ENCODE assay signal across 24 mouse cellular contexts in the genomic region with DNA sequence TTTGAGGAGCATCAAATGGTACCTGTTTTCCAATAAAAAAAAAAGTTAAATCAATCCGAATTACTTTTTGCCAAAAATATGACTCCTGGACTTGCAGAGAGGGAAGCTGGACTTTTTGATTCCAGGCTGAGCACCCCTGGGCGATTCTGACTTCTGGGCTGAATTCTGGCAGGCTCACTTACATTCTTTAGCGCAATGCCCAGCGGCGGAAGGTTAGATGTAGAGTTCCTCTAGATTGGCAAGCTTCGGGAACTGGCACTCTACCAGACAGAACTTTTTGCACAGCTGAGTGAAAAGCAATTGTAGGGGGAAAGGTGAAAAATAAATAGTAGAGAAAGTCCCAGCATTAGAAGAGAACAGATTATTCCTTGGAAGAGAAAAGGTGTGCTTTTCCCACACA.
DNase-seq lines count a peak whose midpoint lies in the region; ATAC-seq lines count a peak whose summit lies in the region.
"Had no signal": no experiment of that assay in that cellular context is flagged by ENCODE, and none has a peak within 500 bp of the region (broad histone marks: within the 10 kb centered on the region; RNA-seq: fewer than 3 reads in every experiment).

No protein-coding gene starts in this region.

- no peak overlapping the region for H3K4me3 ChIP-seq in hindbrain, embryonic 12.5 days
- H3K4me3 ChIP-seq: embryonic facial prominence, embryonic 10.5 days; embryonic facial prominence, embryonic 15.5 days; forebrain, embryonic 12.5 days; heart, embryonic 13.5 days; layer of hippocampus, adult 2 months; left cerebral cortex, adult 2 months; limb, embryonic 12.5 days; liver, embryonic 15.5 days; lung, embryonic 15.5 days had no signal

- no peaks in the 10 kb centered on the region for H3K27me3 ChIP-seq in hindbrain, embryonic 12.5 days
- H3K27me3 ChIP-seq: embryonic facial prominence, embryonic 15.5 days; forebrain, embryonic 12.5 days; heart, embryonic 13.5 days; liver, embryonic 15.5 days; lung, embryonic 15.5 days had no signal

- no peak for ATAC-seq in hindbrain, embryonic 12.5 days (ENCODE audit: low FRiP score)
- ATAC-seq: forebrain, postnatal 0 days had no signal

- no peak overlapping the region for H3K4me2 ChIP-seq in hindbrain, embryonic 12.5 days (replicated peaks)
- H3K4me2 ChIP-seq: embryonic facial prominence, embryonic 15.5 days; forebrain, embryonic 12.5 days; heart, embryonic 13.5 days; hindbrain, embryonic 14.5 days; limb, embryonic 12.5 days; liver, embryonic 15.5 days; lung, embryonic 15.5 days had no signal

- no peak overlapping the region for H3K27ac ChIP-seq in hindbrain, embryonic 12.5 days
- H3K27ac ChIP-seq: embryonic facial prominence, embryonic 10.5 days; embryonic facial prominence, embryonic 15.5 days; forebrain, embryonic 12.5 days; heart, embryonic 13.5 days; hindbrain, embryonic 14.5 days; kidney, postnatal 0 days; layer of hippocampus, adult 2 months; left cerebral cortex, adult 2 months; limb, embryonic 12.5 days; liver, embryonic 15.5 days; lung, embryonic 15.5 days had no signal

- H3K4me1 ChIP-seq in hindbrain, embryonic 12.5 days, result no peaks in the 10 kb centered on the region
- H3K4me1 ChIP-seq: embryonic facial prominence, embryonic 10.5 days; embryonic facial prominence, embryonic 15.5 days; forebrain, embryonic 12.5 days; liver, embryonic 15.5 days; lung, embryonic 15.5 days had no signal

- no peaks in the 10 kb centered on the region for H3K36me3 ChIP-seq in hindbrain, embryonic 12.5 days
- H3K36me3 ChIP-seq: embryonic facial prominence, embryonic 10.5 days; embryonic facial prominence, embryonic 15.5 days; forebrain, embryonic 12.5 days; G1E; heart, embryonic 13.5 days; limb, embryonic 12.5 days; liver, embryonic 15.5 days; lung, embryonic 15.5 days had no signal

- DNase-seq in adrenal gland, postnatal 14 days, result peak; percentile 23
- DNase-seq in adrenal gland, postnatal 25 days, result no peak
- peak; percentile 11 for DNase-seq in heart, postnatal 4 days
- no peak for DNase-seq in heart, postnatal 25 days (ENCODE audit: low spot score)
- peak; percentile 9 for DNase-seq in lung, postnatal 14 days
- no peak for DNase-seq in lung, postnatal 36 days
- DNase-seq in kidney, postnatal 25 days, result peak; percentile 61 to 67
- DNase-seq: cerebellum, adult 2 months; cerebellum, postnatal 25 days; forebrain, postnatal 0 days; midbrain, embryonic 14.5 days had no signal

- intact Hi-C loops in heart, postnatal 25 days (cut with DNase I), result no loop called here

- H3K9me3 ChIP-seq in hindbrain, embryonic 12.5 days (replicated peaks), result no peaks in the 10 kb centered on the region
- H3K9me3 ChIP-seq: embryonic facial prominence, embryonic 15.5 days; forebrain, embryonic 12.5 days; liver, embryonic 15.5 days; lung, embryonic 15.5 days had no signal

- 93% methylated on average over 6 of the region's 6 CpGs for WGBS in hindbrain, embryonic 12.5 days

- no peak overlapping the region for H3K9ac ChIP-seq in hindbrain, embryonic 12.5 days
- H3K9ac ChIP-seq: embryonic facial prominence, embryonic 15.5 days; forebrain, embryonic 12.5 days; forebrain, postnatal 0 days; heart, embryonic 13.5 days; hindbrain, embryonic 14.5 days; limb, embryonic 12.5 days; liver, embryonic 15.5 days; lung, embryonic 15.5 days had no signal

Comparison
In these comparisons a context has a peak if more than half of its experiments do, and no peak if none do; other contexts are left out.
1. DNase-seq: peak in adrenal gland, postnatal 14 days (single experiment), heart, postnatal 4 days (single experiment), lung, postnatal 14 days (single experiment) and kidney, postnatal 25 days (2 of 2); none in adrenal gland, postnatal 25 days (single experiment), heart, postnatal 25 days (single experiment) and lung, postnatal 36 days (single experiment).